ENCODE assay signal across 17 mouse cellular contexts in the genomic region with DNA sequence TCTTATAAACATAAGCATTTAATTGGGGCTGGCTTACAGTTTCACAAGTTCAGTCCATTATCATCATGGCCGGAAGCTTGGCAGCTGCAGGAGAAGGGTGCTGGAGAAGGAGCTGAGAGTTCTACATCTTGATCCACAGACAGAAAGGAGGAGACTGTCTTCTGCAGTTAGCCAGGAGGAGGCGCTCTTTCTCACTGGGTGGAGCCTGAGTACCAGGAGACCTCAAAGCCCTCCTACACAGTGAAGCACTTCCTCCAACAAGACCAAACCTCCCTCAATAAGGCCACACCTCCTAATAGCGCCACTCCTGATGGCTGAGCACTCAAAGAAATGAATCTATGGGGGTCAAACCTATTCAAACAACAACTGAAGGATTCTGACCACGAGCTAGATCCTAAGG. TPM values are rescaled to one million over a fixed set of nuclear protein-coding genes. Genes with fewer than 3 reads are reported as not detected.
DNase-seq lines count a peak whose midpoint lies in the region; ATAC-seq lines count a peak whose summit lies in the region.
"Had no signal": no experiment of that assay in that cellular context is flagged by ENCODE, and none has a peak within 500 bp of the region (broad histone marks: within the 10 kb centered on the region; RNA-seq: fewer than 3 reads in every experiment).

No protein-coding gene starts in this region.

- no peak for ATAC-seq in liver, embryonic 11.5 days (replicated peaks; ENCODE audit: low FRiP score)
- no peak for ATAC-seq in forebrain, embryonic 11.5 days (replicated peaks; ENCODE audit: low FRiP score)
- ATAC-seq: activated CD4-positive, CD25-positive, alpha-beta regulatory T cell, adult 4 months; forebrain, embryonic 14.5 days had no signal

- no peak overlapping the region for H3K4me2 ChIP-seq in liver, embryonic 11.5 days
- H3K4me2 ChIP-seq in forebrain, embryonic 11.5 days (ENCODE audit: low read depth, low read length, severe bottlenecking) = no peak overlapping the region

- no peak overlapping the region for H3K4me3 ChIP-seq in liver, embryonic 11.5 days (ENCODE audit: low read depth, low read length)
- H3K4me3 ChIP-seq in embryonic facial prominence, embryonic 10.5 days = no peak overlapping the region
- H3K4me3 ChIP-seq in forebrain, embryonic 11.5 days (ENCODE audit: low read depth, low read length) = no peak overlapping the region
- H3K4me3 ChIP-seq: left cerebral cortex, adult 2 months had no signal

- H3K9me3 ChIP-seq in liver, embryonic 11.5 days (ENCODE audit: control insufficient read depth, low read length) = no peaks in the 10 kb centered on the region
- H3K9me3 ChIP-seq in embryonic facial prominence, embryonic 10.5 days = no peaks in the 10 kb centered on the region
- H3K9me3 ChIP-seq in forebrain, embryonic 11.5 days (ENCODE audit: control insufficient read depth, low read length) = no peaks in the 10 kb centered on the region

- H3K36me3 ChIP-seq in liver, embryonic 11.5 days (ENCODE audit: control insufficient read depth, insufficient read depth, low read length) = no peaks in the 10 kb centered on the region
- no peaks in the 10 kb centered on the region for H3K36me3 ChIP-seq in embryonic facial prominence, embryonic 10.5 days (replicated peaks)
- no peaks in the 10 kb centered on the region for H3K36me3 ChIP-seq in forebrain, embryonic 11.5 days (ENCODE audit: control insufficient read depth, insufficient read depth, low read length)

- WGBS in liver, embryonic 11.5 days = 59% methylated on average over 4 of the region's 4 CpGs
- 64% methylated on average over 4 of the region's 4 CpGs for WGBS in embryonic facial prominence, embryonic 10.5 days
- 68% methylated on average over 4 of the region's 4 CpGs for WGBS in forebrain, embryonic 11.5 days

- H3K27me3 ChIP-seq in liver, embryonic 11.5 days (replicated peaks; ENCODE audit: control insufficient read depth, insufficient read depth, low read length) = no peaks in the 10 kb centered on the region
- H3K27me3 ChIP-seq in embryonic facial prominence, embryonic 10.5 days (replicated peaks; ENCODE audit: low read depth, poor library complexity, severe bottlenecking) = no peaks in the 10 kb centered on the region
- H3K27me3 ChIP-seq in forebrain, embryonic 11.5 days (ENCODE audit: control insufficient read depth, insufficient read depth, low read length) = no peaks in the 10 kb centered on the region

- H3K9ac ChIP-seq in liver, embryonic 11.5 days (ENCODE audit: low read depth, low read length) = no peak overlapping the region
- no peak overlapping the region for H3K9ac ChIP-seq in forebrain, embryonic 11.5 days (ENCODE audit: low read length)

- no peak overlapping the region for H3K27ac ChIP-seq in liver, embryonic 11.5 days (ENCODE audit: low read depth, low read length)
- H3K27ac ChIP-seq in embryonic facial prominence, embryonic 10.5 days (replicated peaks) = 0 out of 2 replicates have a peak overlapping the region, but pooled peaks have one; percentile 35
- H3K27ac ChIP-seq in forebrain, embryonic 11.5 days (ENCODE audit: low read depth, low read length) = no peak overlapping the region
- H3K27ac ChIP-seq: left cerebral cortex, adult 2 months; macrophage had no signal

- peak; percentile 74 for DNase-seq in liver
- DNase-seq in liver, embryonic 11.5 days (ENCODE audit: low spot score) = no peak
- peak; percentile 45 for DNase-seq in 416B (ENCODE audit: low read depth)
- peak; percentile 89 for DNase-seq in ES-CJ7 (ENCODE audit: low read depth, low spot score)
- no peak for DNase-seq in embryonic facial prominence, embryonic 10.5 days (ENCODE audit: low spot score)
- no peak for DNase-seq in forebrain, embryonic 11.5 days (ENCODE audit: low spot score)
- DNase-seq in right cerebral cortex, postnatal 25 days = no peak
- no peak for DNase-seq in yolk sac, embryonic 10.5 days (ENCODE audit: low spot score)
- DNase-seq: cerebellum, adult 11-12 months; heart, postnatal 14 days; kidney, postnatal 4 days; right cerebral cortex, adult 18-20 months; thymus, adult 18-20 months had no signal

- peaks cover 23% of the 10 kb centered on the region for H3K4me1 ChIP-seq in liver, embryonic 11.5 days (replicated peaks; ENCODE audit: control insufficient read depth, insufficient read depth, low read length)
- peaks cover 25% of the 10 kb centered on the region for H3K4me1 ChIP-seq in embryonic facial prominence, embryonic 10.5 days
- H3K4me1 ChIP-seq in forebrain, embryonic 11.5 days (replicated peaks; ENCODE audit: control insufficient read depth, insufficient read depth, low read length) = no peaks in the 10 kb centered on the region

RNA-seq across cellular contexts. Expression of a gene that starts 18.6 kb away (rescaled TPM):
- polyA plus RNA-seq in liver, embryonic 11.5 days (2014; fragmentation: Nextera tagmentation; extraction: Ambion mirVana) = 0.16 and 0.29 TPM in 2 replicates
- 0.12 TPM in 1 of 2 replicates, not detected in the other for polyA plus RNA-seq in embryonic facial prominence, embryonic 10.5 days (2016; fragmentation: Nextera tagmentation; extraction: Ambion mirVana)
- polyA plus RNA-seq in forebrain, embryonic 11.5 days (2014; fragmentation: Nextera tagmentation; extraction: Ambion mirVana) = 0.65 TPM in 1 of 2 replicates, not detected in the other
- polyA plus RNA-seq: activated CD4-positive, CD25-positive, alpha-beta regulatory T cell, adult 4 months; forebrain, embryonic 14.5 days had no signal

Comparison
In these comparisons a context has a peak if more than half of its experiments do, and no peak if none do; other contexts are left out.
1. DNase-seq: peak in liver (single experiment), 416B (single experiment) and ES-CJ7 (single experiment); none in liver, embryonic 11.5 days (single experiment), embryonic facial prominence, embryonic 10.5 days (single experiment), forebrain, embryonic 11.5 days (single experiment), right cerebral cortex, postnatal 25 days (single experiment) and yolk sac, embryonic 10.5 days (single experiment).